Mouse (Mus musculus) bone marrow macrophage, adult 2 months (primary cell): Measurements from ENCODE around the gene Zfp2. TPM values are rescaled to one million over a fixed set of nuclear protein-coding genes. Genes with fewer than 3 reads are reported as not detected.

Experiments
- H3K27ac ChIP-seq: 2 replicates; pipeline ENCODE4 v1.5.1; 2012; ENCODE audit warnings: low read depth, low read length; ENCODE audit not compliant: insufficient read depth
- H3K4me1 ChIP-seq: 2 replicates; pipeline ENCODE4 v1.6.1; 2012; ENCODE audit warnings: low read length; ENCODE audit not compliant: control insufficient read depth, insufficient read depth
- H3K4me3 ChIP-seq: 2 replicates; pipeline ENCODE4 v1.5.1; 2012; ENCODE audit warnings: mild to moderate bottlenecking, low read length, moderate library complexity; ENCODE audit not compliant: insufficient read depth
- CTCF ChIP-seq: IDR thresholded peaks from 2 replicates; pipeline ENCODE4 v1.5.1; 2012; ENCODE audit warnings: low read depth, mild to moderate bottlenecking, low read length, moderate library complexity
- POLR2A ChIP-seq: IDR thresholded peaks from 2 replicates; pipeline ENCODE4 v1.6.1; 2012; ENCODE audit warnings: mild to moderate bottlenecking, low read depth, low read length, borderline replicate concordance
- polyA plus RNA-seq: library from polyadenylated mRNA; stranded (reverse); fragments of >200 nt; gene quantifications from 2 replicates; pipeline ENCODE4 v1.2.4, GENCODE M21; 2012; ENCODE audit not compliant: missing spikeins, insufficient read depth, insufficient read length

The Zfp2 gene
- 0.80 and 2.0 TPM in 2 replicates for polyA plus RNA-seq

DNA sequence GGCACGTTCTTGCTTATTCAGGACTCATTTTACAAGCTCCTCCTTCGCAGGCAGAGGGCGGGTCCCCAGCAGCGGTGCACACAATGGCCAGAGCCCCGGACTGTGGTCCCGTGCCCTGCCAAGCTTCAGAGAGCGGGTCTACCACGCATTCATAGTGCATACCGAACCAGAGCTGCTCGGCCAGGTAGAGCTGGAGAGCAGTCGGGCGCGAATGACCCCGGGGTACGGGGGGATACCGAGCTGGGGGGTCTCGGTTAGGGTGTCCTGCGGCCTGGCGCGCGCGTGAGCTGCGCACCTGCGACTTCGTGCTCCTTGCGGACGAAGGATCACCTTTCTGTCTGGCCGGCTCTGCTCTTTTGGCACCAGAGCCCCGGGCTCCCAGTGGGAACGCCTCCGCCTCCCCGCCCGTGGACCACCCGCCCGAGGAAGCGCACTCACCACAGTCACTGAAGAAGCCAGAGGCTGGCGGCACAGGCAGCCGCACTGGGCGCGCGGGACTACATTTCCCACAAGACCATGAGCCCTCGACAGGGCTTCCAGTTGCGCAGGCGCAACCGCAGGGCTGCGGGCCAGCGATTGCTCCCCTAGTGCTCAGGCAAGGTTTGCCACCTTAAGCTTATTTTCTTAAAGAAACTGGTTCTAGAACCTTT lies at the start of gene Zfp2:
Zfp2 (minus strand) TSS at position 495 of the 650 bp plus-strand sequence.
- Histone ChIP-seq H3K27ac (no peak within 1 kb of the TSS), H3K4me1 (no peaks in the 10 kb centered on the region), H3K4me3 (peak within 1 kb of the TSS; percentile 73)
- TF ChIP-seq POLR2A (no peak), CTCF (no peak)

DNA sequence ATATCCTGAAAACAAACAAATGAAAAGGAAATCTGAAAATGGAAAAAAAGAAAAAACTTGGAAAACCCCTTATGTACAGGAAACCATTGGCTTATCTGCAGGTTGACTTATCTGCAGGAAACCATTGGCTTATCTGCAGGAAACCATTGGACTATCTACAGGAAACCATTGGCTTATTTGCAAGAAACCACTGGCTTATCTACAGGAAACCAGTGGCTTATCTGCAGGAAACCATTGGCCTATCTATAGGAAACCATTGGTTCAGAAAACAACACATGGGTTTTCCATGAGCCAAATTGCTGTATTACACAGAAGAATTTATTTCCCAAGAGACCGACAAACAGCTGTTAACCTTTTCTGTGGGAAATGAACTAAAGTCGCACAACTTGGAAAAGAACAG lies 48.9 kb upstream of the Zfp2 start:
- no peak overlapping the region for H3K4me3 ChIP-seq
- TF ChIP-seq POLR2A (no peak), CTCF (no peak)
- no peak overlapping the region for H3K27ac ChIP-seq
- no peaks in the 10 kb centered on the region for H3K4me1 ChIP-seq

DNA sequence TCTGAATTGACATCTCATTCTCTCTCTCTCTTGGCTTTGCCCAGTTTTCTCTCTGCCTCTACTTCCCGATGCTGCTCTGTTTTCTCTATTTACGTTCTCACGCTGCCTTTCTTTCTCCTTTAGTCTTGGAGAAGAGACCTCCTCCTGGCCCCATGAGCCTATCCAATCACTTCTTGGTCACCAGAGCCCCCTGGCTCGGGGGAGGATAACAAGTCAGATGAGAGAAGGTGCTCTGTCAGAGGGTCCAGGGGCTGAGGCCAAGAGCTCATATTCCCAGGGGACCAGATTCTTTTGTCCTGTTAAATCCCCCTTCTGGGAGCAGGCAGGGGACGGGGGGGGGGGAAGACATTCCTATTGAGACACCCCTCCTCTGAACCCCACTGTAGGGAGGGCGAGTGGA lies 37.7 kb upstream of the Zfp2 start, which contains the start of gene Prop1:
Prop1 (minus strand) TSS at position 101 of the 400 bp plus-strand sequence.
- no peaks in the 10 kb centered on the region for H3K4me1 ChIP-seq
- H3K4me3 ChIP-seq, result no peak within 1 kb of the TSS
- no peak within 1 kb of the TSS for H3K27ac ChIP-seq
- TF ChIP-seq POLR2A, result no peak
- TF ChIP-seq CTCF, result no peak

DNA sequence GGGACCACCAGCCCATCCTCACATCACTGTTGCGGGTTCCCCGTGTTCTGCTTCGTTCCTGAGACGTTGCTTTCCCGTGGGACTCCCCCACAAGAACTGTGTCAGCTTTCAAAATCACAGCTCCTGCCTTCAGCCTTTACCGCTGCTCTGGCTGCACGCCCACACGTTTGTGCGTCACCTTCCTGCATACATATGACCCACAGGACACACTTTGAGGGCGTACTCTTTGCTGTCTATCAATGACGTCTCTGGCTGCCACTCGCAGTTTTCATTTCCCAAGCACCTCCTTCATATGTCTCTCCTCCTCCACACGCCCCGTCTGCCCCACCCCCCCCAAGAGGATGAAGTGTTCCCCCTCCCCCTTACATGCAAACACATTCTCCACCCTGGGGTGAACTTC lies 36.3 kb upstream of the Zfp2 start:
- TF ChIP-seq POLR2A (no peak), CTCF (no peak)
- Histone ChIP-seq H3K4me3 (no peak overlapping the region), H3K27ac (no peak overlapping the region), H3K4me1 (no peaks in the 10 kb centered on the region)

DNA sequence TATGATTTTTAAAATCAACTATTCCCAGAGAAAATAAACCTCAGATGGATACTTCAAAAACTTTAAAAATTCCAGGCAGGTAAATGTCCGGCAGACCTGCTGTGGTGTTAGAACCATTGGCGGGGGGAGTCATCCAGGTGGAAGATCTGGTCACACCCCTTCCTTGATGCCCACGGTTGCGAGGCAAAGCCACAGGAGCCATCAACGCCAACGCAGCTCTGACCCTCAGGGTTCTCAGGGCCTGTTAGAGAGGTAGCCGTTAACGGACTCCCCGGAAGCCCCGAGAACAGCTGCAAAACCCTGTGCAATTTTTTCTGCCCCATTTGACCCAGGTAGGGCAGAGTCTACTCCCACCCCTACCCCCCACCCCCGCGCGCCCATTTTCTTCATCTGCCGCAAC lies 27.5 kb upstream of the Zfp2 start, which contains the start of gene 4933414I15Rik:
4933414I15Rik (minus strand) TSS at position 260 of the 400 bp plus-strand sequence.
- H3K4me3 ChIP-seq, result no peak within 1 kb of the TSS
- TF ChIP-seq CTCF, result no peak
- TF ChIP-seq POLR2A, result no peak
- no peaks in the 10 kb centered on the region for H3K4me1 ChIP-seq
- no peak within 1 kb of the TSS for H3K27ac ChIP-seq

DNA sequence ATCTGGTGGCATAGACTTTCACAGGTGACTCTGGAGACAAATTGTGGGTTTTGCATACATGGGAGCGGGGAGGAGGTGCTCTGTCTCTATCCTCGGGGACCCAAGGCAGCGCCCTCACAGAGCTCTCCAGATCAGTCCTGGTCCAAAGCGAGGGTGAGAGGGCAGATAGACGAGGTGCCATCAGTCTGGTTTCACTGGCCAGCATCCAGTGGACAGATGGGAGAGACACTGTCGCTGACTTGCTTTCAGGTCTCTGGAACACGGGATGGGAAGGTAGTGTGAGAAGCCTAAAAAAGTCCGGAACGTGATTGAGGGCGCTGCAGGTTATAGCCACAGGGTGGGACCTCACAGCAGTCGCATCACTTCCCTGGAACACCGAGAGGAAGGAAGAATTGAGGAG lies 26.4 kb upstream of the Zfp2 start:
- H3K4me1 ChIP-seq, result no peaks in the 10 kb centered on the region
- no peak overlapping the region for H3K4me3 ChIP-seq
- TF ChIP-seq POLR2A (no peak), CTCF (no peak)

DNA sequence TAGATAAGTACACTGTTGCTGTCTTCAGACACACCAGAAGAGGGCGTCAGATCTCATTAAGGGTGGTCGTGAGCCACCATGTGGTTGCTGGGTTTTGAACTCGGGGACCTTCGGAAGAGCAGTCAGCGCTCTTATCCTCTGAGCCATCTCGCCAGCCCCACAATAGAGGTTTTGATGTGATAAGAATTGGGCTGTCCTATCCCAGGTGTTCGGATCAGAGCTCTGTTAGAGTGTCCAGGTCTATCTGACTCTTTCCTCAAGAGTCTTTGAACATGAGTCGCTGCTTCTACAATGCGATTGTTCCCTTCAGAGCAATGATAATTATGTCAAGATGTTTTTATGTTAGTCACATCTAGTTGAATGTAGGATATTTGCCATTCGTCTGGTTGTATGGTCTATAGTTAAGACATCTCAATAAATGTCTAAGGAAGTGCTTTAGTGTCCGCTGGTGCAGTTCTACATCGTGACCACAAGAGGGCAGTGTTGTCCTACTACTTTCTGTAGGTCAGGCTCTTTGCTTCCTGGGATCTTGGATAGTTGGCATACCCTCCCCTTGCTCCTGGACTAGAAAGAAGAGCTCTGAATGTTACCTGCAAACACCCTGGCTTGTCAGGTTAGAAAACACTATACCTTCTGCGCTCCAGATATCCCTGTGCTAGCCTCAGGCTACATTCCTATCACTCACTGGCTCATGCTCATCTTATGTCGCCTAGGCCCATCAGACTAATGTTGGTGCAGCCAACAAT lies 23.8 kb upstream of the Zfp2 start:
- Histone ChIP-seq H3K27ac (no peak overlapping the region), H3K4me1 (no peaks in the 10 kb centered on the region), H3K4me3 (no peak overlapping the region)
- TF ChIP-seq CTCF, result peak; percentile 23; the same call in 1 of the 2 replicates
- no peak for TF ChIP-seq POLR2A

More for the DNA sequence above, 26.4 kb upstream of the Zfp2 start:
- H3K27ac ChIP-seq, result no peak overlapping the region

DNA sequence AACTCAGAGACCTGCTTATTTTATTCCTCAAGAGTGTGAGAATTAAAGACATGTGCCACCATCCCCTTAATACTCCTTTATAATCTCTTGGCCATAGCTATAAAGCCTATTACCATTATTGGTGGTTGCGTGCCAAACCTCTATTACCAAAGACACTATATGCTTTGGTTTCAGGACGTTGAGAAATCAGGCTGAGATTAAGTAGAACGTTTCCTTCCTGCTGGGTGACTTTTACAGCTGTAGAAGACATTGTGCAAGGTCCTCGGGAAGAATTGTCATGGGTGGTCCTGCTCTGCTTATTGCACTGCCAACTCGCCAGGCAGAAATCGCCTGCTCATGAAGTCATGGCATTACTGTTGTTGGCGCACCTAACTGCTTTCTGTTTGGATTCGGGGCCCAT lies 22.5 kb upstream of the Zfp2 start:
- H3K4me1 ChIP-seq, result no peaks in the 10 kb centered on the region
- H3K27ac ChIP-seq, result no peak overlapping the region
- TF ChIP-seq POLR2A (no peak), CTCF (no peak)
- H3K4me3 ChIP-seq, result no peak overlapping the region

DNA sequence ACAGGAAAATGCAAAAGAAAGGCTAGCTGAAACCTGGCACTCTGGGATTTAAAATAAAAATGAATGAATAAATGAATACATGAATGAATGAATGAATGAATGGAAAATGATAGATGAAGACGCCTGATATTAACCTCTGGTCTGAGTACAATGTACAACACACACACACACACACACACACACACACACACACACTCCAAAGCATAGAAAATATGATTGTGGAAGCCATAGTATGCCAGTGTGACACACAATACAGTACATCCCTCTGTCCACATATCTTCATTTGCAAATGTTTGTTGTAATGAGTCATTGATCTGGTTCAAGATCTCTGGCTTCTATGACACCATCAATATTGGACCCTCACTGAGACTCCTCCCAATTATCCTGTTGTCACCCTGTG lies 16.1 kb upstream of the Zfp2 start:
- no peak overlapping the region for H3K27ac ChIP-seq
- no peak overlapping the region for H3K4me3 ChIP-seq
- H3K4me1 ChIP-seq, result 0 out of 2 replicates have a peak, but pooled peaks cover 3% of the 10 kb centered on the region
- TF ChIP-seq POLR2A (no peak), CTCF (no peak)

DNA sequence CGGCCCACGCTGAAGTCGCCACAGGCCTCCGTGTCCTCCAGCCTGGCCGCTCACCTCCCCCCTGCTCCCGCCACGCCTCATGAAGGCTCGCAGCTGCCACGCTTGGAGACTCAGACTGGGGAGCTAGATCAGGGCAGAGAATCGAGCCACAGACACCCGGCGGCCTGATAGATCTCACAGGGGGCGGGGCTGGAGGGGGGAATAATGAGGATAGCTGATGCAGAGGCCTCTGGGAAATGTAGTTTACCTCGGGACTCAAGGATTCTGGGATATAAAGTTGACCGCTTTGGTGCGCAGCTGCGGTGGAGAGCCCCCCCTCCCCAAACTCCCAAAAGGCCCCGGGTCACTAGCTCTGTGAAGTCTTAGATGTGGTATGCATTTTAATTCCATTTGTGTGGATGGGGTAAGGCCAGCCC lies 15.5 kb upstream of the Zfp2 start, which contains the start of gene Zfp354b:
Zfp354b (minus strand) TSS at position 183 of the 416 bp plus-strand sequence.
- H3K4me1 ChIP-seq, result 0 out of 2 replicates have a peak, but pooled peaks cover 3% of the 10 kb centered on the region
- peak within 1 kb of the TSS; percentile 84 for H3K4me3 ChIP-seq
- no peak within 1 kb of the TSS for H3K27ac ChIP-seq
- TF ChIP-seq POLR2A (no peak), CTCF (no peak)
